Mouse (Mus musculus): ENCODE measurements at regions not wholly inside any gene's neighbourhood (a gene's known extent, or its start where the extent isn't known, plus 50 kb on each side); places are given as distances from the start of the nearest gene placed in this dataset.

DNA sequence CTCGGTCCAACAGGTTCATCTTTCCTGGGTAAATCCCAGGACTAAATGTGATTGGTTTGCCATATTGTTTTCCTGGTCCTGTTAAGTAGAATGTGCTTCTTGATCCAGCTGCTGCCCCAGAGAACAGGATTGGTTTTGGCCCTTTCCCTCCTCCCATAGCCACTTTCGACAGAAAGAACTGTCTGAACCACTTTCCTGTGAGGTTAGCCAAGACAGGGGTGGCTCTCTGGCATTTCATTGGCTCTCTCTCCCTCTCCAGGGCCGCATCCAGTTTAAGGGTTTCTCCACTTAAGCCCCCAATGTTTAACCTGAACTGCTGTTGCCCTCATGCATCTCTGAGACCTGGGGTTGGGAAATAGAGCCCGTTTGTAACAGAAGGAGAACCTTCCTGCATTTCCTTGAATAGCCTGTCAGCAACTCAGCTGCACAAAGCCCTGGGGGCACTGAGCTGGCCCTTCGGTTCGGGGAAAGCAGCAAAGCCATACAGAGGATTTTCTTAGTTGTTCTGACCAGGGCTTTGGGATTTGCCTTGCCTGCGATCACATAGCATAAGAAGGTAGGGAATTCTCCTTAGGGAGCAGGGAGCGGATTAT, 109.7 kb downstream of the Snx19 start:
- peak; percentile 13 for DNase-seq (ENCODE audit: low spot score)
- no peaks in the 10 kb centered on the region for H3K9me3 ChIP-seq
- H3K4me3 ChIP-seq = no peak overlapping the region
- no peaks in the 10 kb centered on the region for H3K27me3 ChIP-seq (ENCODE audit: insufficient read depth, poor library complexity, severe bottlenecking)
- WGBS = 62% methylated on average over 8 of the region's 8 CpGs
- no peaks in the 10 kb centered on the region for H3K36me3 ChIP-seq
- peaks cover 21% of the 10 kb centered on the region for H3K4me1 ChIP-seq (replicated peaks)
- H3K27ac ChIP-seq = no peak overlapping the region

DNA sequence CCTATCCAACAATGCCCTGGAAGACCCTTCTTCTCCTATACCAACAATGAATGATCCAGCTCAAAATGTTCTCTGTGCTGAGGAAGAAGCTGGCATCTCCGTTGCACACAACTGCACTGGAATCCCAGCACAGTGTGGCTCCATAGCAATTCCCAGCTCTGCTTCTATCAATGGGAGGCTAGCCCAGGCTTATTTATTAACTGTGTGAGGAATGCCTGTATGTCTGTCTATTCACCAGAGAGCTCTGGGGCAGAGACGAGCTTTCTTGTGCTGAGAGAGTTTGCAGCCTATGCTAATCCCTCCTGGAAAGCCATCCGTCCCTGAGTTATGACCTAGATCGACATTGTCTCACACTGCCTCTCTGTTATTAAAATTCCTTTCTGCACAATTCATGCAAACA, 108.1 kb downstream of the Snx19 start:
- H3K27ac ChIP-seq = no peak overlapping the region

DNA sequence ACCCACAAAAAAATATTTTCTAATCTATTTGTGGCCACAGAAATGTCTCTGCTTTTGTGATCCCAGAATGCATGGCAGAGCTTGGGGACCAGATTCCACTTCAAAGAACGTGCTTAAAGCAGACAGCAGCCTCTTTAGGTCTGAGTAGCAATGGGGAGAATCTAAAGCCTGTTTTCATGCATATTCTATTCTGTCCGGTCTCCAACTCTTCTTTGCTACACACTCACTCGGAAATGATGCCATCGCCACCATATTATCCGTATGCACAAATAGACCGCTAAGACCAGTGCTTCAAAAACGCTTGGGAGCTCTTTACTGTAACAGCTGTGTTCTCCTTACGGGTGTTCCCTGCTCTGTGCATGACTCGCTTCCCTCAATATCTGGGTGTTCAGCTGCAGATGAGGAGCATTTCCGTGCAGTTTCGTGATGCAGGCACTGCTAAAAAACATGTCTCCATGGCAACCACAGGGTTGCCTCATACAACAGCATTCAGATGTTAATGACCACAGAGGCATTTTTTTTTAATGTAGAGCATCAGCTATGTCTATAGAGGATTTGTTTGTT, 107.0 kb downstream of the Snx19 start:
- no peak for DNase-seq (ENCODE audit: low spot score)
- Histone ChIP-seq H3K4me1 (replicated peaks) (peaks cover 21% of the 10 kb centered on the region), H3K4me3 (no peak overlapping the region), H3K27me3 (ENCODE audit: insufficient read depth, poor library complexity, severe bottlenecking) (no peaks in the 10 kb centered on the region), H3K9me3 (no peaks in the 10 kb centered on the region), H3K36me3 (no peaks in the 10 kb centered on the region), H3K27ac (no peak overlapping the region)
- 78% methylated on average over 11 of the region's 11 CpGs for WGBS

More for the DNA sequence above, 108.1 kb downstream of the Snx19 start:
- Histone ChIP-seq H3K36me3 (no peaks in the 10 kb centered on the region), H3K9me3 (no peaks in the 10 kb centered on the region), H3K4me3 (no peak overlapping the region), H3K27me3 (ENCODE audit: insufficient read depth, poor library complexity, severe bottlenecking) (no peaks in the 10 kb centered on the region), H3K4me1 (replicated peaks) (peaks cover 21% of the 10 kb centered on the region)
- WGBS = 82% methylated on average over 4 of the region's 4 CpGs
- DNase-seq (ENCODE audit: low spot score) = no peak

DNA sequence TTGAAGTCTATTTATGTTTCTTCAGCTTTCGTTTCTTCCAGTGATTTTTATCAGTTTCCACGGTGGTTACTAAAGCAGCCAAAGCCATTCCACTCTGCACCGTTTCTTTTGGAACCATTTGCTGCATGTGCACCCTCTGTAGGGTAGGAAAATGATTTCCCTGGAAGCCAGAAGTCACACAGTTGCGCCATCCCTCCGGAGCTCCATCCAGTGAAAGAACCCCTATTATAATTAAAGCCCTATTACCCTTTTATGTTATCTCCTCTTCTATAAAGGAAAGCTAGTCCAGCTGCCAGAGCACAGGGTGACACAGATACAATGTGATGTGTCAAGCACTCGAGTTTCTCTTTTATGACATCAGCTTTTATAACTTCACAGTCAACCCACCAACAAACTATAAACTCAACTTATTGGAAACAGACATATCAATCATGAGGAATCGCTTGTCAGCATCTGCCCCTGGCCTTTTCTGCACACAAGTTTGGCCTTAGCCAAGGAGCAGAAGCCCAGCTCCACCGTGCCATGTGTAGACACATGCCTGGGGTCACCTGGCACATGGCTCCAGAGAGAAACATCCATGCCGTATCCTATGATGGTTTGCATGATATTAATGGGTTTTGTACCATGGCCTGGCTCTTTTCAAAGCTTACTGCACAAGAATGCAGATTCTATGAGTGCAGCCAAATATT, 106.3 kb downstream of the Snx19 start:
- H3K4me1 ChIP-seq (replicated peaks) = peaks cover 21% of the 10 kb centered on the region
- no peaks in the 10 kb centered on the region for H3K36me3 ChIP-seq
- WGBS = 82% methylated on average over 9 of the region's 9 CpGs
- no peak overlapping the region for H3K27ac ChIP-seq
- H3K4me3 ChIP-seq = no peak overlapping the region
- no peaks in the 10 kb centered on the region for H3K9me3 ChIP-seq
- no peak for DNase-seq (ENCODE audit: low spot score)
- no peaks in the 10 kb centered on the region for H3K27me3 ChIP-seq (ENCODE audit: insufficient read depth, poor library complexity, severe bottlenecking)

DNA sequence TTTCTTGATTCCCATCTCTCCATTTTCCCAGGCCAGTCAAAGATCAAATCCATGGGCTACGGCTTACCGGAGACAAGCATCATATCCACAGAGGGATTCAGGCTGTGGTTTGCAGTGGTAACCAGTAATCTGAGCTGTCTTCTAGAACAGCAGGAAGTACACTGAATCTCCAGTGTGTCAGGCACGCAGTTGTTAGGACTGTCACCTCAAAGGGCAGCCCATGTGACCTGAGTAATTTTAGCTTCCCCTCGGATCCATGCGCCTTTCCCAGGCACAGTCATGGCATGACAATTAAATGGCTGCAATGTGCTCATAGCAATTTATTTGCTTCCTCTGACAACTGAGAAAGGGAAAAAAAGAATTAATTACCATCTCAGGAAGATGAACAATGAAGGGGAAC, 98.2 kb downstream of the Snx19 start:
- no peaks in the 10 kb centered on the region for H3K9me3 ChIP-seq
- H3K27ac ChIP-seq = no peak overlapping the region
- H3K4me1 ChIP-seq (replicated peaks) = peaks cover 29% of the 10 kb centered on the region
- DNase-seq (ENCODE audit: low spot score) = no peak
- no peaks in the 10 kb centered on the region for H3K27me3 ChIP-seq (ENCODE audit: insufficient read depth, poor library complexity, severe bottlenecking)
- WGBS = 60% methylated on average over 5 of the region's 5 CpGs
- no peak overlapping the region for H3K4me3 ChIP-seq
- H3K36me3 ChIP-seq = no peaks in the 10 kb centered on the region

DNA sequence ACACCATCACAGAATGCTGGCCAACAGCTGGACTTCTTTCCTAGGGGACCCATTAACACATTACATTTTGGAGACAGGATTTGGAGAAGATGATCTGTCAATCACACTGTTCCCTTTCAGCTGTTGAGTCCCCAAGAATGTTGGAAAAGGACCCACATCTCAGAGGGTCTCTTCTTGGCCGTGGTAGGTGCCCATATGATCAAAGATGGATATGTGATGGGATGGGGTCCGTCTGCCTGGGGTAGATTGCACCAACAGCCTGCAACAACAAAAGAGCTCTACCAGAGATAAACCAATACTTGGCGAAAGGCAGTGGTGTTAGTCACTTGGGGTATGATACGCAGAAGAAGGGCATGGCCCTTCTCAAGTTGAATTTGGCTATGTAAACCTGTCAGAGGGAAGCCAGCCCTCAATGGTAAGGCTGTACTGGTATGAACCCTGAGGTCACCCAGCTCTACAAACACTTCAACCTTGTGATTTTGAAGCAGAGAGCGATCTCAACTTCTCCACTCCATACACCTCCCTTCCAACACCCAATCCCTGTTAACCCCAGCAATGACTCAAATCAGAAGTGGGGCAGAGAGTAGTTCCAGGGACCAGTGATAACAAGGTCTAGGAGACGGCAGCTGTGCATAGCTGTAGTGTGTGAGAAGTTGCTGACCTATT, 97.6 kb downstream of the Snx19 start:
- no peak for DNase-seq (ENCODE audit: low spot score)
- no peaks in the 10 kb centered on the region for H3K9me3 ChIP-seq
- no peaks in the 10 kb centered on the region for H3K27me3 ChIP-seq (ENCODE audit: insufficient read depth, poor library complexity, severe bottlenecking)
- WGBS = 85% methylated on average over 6 of the region's 6 CpGs
- H3K27ac ChIP-seq = no peak overlapping the region
- no peaks in the 10 kb centered on the region for H3K36me3 ChIP-seq
- H3K4me1 ChIP-seq (replicated peaks) = peaks cover 34% of the 10 kb centered on the region
- no peak overlapping the region for H3K4me3 ChIP-seq

DNA sequence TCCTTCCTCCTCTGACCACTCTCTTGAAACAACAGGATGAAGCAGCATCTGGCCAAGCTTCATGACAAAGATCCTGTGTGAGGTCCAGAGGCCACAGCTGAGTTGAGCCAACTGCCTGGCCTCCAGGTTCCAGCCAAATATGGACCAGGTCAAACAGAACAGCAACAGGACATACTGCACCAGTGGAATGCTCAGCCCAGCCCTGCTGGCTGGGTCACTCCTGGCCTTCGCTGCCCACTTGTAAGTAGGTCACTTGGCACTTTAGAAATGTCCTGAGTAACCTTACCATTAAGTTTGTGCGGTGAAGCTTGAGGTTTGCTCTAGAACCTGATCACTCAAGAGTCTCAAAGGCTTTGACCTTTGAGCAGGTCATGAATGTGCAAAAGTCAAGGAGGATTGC, 96.9 kb downstream of the Snx19 start:
- H3K27me3 ChIP-seq (ENCODE audit: insufficient read depth, poor library complexity, severe bottlenecking) = no peaks in the 10 kb centered on the region
- DNase-seq (ENCODE audit: low spot score) = no peak
- H3K9me3 ChIP-seq = no peaks in the 10 kb centered on the region
- no peaks in the 10 kb centered on the region for H3K36me3 ChIP-seq
- H3K27ac ChIP-seq = no peak overlapping the region
- H3K4me1 ChIP-seq (replicated peaks) = peaks cover 34% of the 10 kb centered on the region
- no peak overlapping the region for H3K4me3 ChIP-seq
- WGBS = 91% methylated on average over 2 of the region's 2 CpGs

DNA sequence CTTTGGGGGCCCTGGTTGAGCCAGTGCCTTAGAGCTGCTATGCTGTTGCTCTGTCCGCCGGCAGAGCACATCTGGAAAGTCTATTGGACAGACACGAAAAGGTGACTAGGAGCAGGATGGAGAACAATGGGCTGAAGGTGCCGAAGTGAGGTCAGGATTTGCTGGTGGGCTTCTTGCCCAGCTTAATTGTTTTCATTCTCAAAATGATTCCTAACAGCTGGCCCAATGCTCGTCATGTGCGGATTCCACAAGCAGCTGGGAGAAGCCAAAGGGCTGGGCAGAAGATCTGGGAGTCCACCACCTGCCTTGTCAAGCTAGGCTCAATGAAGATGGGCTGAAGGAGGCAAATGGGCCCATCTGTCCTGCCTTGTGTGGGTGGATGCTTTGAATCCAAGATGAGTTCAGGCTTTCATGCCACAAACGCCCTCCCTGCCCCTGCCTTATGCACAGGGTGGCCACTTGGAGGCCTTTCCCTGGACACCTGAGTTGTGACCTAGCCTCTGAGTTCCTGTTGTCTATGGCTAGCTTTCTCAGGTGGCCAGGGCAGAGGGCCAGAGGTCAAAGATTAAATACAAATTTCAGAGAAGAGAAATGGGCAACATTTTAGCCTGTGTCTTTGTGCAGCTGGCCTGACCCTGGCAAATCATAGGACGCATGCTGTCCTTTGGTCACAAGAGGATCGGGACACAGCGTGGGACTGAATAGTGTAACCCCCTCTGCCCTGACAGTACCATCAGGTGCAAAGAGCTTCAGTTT, 95.9 kb downstream of the Snx19 start:
- Histone ChIP-seq H3K4me3 (no peak overlapping the region), H3K9me3 (no peaks in the 10 kb centered on the region), H3K36me3 (no peaks in the 10 kb centered on the region), H3K27ac (no peak overlapping the region; the same call in 1 of the 2 replicates), H3K27me3 (ENCODE audit: insufficient read depth, poor library complexity, severe bottlenecking) (no peaks in the 10 kb centered on the region), H3K4me1 (replicated peaks) (peaks cover 34% of the 10 kb centered on the region)
- 80% methylated on average over 10 of the region's 10 CpGs for WGBS
- no peak for DNase-seq (ENCODE audit: low spot score)

DNA sequence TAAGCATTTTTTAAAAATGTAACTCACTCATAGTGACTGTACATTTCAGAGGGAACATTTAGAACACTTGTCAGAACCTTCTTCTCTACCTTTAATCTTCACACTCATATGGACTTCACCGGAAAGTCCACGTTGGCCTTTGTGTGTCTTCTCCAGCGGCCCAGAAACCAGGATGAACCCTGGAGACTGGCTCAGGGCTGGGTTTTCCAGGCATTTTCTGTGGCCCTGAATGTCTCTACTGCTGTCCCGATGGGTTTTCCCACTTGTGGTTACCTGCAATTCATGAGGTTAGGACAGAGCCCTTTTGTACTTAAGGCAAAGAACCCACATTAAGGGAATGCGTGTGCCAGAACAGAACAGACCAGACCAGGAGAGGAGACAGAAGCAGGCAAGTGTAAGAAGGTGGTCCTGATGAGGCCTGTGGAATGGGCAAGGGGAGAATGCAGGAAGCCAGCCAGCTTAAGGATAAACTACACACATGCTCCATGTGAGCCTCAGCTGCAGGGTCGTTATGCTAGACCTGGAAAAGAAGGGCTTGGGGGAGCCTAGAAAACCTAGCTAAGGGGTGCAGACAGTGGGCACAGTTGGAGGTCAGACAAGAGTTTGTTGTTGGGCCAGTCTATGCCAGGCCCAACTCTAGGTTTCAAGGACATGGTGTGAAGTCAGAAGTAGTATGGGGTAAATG, 94.8 kb downstream of the Snx19 start:
- Histone ChIP-seq H3K27ac (peak overlapping the region; percentile 14; the same call in 1 of the 2 replicates), H3K9me3 (no peaks in the 10 kb centered on the region), H3K27me3 (ENCODE audit: insufficient read depth, poor library complexity, severe bottlenecking) (no peaks in the 10 kb centered on the region), H3K36me3 (no peaks in the 10 kb centered on the region), H3K4me1 (replicated peaks) (peaks cover 34% of the 10 kb centered on the region), H3K4me3 (no peak overlapping the region)
- 84% methylated on average over 6 of the region's 6 CpGs for WGBS
- no peak for DNase-seq (ENCODE audit: low spot score)

DNA sequence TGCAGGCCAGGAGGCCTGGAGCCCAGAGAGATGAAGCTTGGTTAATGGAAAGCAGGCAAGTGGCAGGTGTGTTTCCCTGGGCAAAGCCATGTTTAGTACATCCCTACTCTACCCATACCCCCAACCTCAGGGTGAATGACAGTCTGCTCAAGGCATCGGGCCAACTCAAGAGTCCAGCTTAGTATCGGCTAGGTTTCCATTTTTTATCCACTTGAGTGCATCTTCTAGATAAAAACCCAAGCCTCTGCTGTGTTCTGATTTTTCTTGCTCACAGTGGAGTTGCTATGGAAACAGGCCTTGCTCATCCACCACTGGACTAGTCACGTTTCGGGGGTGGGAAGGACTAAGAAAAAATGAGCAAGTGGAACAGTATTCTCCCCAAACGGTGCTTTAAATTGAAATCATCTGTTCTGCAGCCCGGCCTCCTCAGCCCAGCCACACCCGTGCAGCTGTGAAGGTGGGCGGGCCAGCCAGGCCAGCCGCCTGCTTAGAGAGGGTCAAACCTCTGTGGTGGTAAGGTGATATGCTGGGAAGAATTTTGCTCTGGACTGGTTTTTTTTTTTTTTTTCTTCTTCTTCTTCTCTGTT, 94.0 kb downstream of the Snx19 start:
- H3K36me3 ChIP-seq = no peaks in the 10 kb centered on the region
- WGBS = 43% methylated on average over 9 of the region's 9 CpGs
- peak; percentile 68 for DNase-seq (ENCODE audit: low spot score)
- H3K9me3 ChIP-seq = no peaks in the 10 kb centered on the region
- peaks cover 34% of the 10 kb centered on the region for H3K4me1 ChIP-seq (replicated peaks)
- H3K4me3 ChIP-seq = no peak overlapping the region
- H3K27me3 ChIP-seq (ENCODE audit: insufficient read depth, poor library complexity, severe bottlenecking) = no peaks in the 10 kb centered on the region
- no peak overlapping the region for H3K27ac ChIP-seq

DNA sequence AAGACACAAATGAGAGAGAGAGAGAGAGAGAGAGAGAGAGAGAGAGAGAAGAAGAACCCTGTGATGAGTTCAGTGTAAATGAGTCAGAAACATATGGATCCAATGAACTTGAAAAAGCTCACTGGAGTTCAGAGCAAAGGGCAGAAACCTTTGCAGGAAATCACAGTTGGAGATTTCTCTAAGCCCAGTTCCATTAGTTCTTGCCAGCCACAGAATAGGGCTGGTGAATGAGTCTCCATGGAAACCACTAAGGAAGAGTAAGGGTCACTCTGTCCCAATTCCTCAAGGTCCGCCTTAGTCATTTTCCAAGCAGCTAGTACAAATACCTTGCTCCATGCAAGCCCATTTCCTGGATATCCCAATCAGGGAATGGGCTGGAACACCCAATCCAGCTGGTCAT, 93.2 kb downstream of the Snx19 start:
- H3K4me3 ChIP-seq = no peak overlapping the region
- no peak overlapping the region for H3K27ac ChIP-seq
- H3K9me3 ChIP-seq = no peaks in the 10 kb centered on the region
- H3K36me3 ChIP-seq = no peaks in the 10 kb centered on the region
- no peaks in the 10 kb centered on the region for H3K27me3 ChIP-seq (ENCODE audit: insufficient read depth, poor library complexity, severe bottlenecking)
- peaks cover 31% of the 10 kb centered on the region for H3K4me1 ChIP-seq (replicated peaks)
- no peak for DNase-seq (ENCODE audit: low spot score)
- WGBS = 36% methylated on average over 1 of the region's 1 CpGs

DNA sequence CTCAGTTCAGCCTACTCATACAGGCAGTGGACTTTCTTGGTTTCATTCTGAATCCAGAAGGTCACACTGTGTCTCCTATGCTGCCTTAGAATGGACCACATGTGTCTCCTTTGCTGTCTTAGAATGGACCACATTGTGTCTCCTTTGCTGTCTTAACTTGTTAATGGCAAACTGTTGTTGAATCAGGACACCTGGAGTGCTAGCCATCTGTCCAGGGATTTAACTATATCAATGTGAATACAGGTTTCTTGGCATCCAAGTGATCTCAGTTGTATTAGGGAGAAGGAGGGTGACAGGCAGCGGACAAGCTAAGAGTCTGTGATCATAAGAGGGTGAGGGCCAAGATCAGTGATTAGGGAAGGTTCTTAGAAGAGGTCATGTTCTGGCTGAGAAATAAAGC, 92.3 kb downstream of the Snx19 start:
- no peaks in the 10 kb centered on the region for H3K36me3 ChIP-seq
- no peak for DNase-seq (ENCODE audit: low spot score)
- peaks cover 27% of the 10 kb centered on the region for H3K4me1 ChIP-seq (replicated peaks)
- H3K27me3 ChIP-seq (ENCODE audit: insufficient read depth, poor library complexity, severe bottlenecking) = no peaks in the 10 kb centered on the region
- H3K4me3 ChIP-seq = no peak overlapping the region
- H3K27ac ChIP-seq = no peak overlapping the region
- no peaks in the 10 kb centered on the region for H3K9me3 ChIP-seq
- 88% methylated on average over 1 of the region's 1 CpGs for WGBS
